Mouse (Mus musculus): ENCODE results near the gene Gm20388. TPM values are rescaled to one million over a fixed set of nuclear protein-coding genes. Genes with fewer than 3 reads are reported as not detected.

The Gm20388 gene
- polyA plus RNA-seq, 2 experiments = 8.5 TPM; not detected in 1

DNA sequence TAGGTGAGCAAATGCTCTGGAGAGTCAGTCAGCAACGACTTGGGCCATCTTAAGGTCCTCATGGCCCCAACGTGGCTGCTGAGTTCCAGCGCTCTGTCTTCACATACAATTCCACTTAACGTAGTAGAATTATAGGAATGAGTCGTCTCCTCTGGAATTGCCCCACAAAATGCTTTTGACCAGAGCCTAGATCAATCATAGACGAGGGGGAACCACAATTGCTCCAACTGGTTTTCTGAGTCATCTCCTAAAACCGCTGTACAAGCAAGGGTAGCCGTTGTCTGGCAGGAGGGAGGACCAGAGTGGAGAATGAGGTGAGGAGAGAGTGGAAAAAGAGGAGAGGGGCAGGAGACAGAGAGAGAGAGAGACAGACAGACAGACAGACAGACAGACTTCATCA is 105.3 kb downstream of the Gm20388 start:
- Histone ChIP-seq H3K36me3 (replicated peaks; ENCODE audit: control insufficient read depth, insufficient read depth, low read depth) (no peaks in the 10 kb centered on the region), H3K9me3 (ENCODE audit: control insufficient read depth, low read length) (no peaks in the 10 kb centered on the region), H3K27me3 (ENCODE audit: control insufficient read depth, insufficient read depth, low read length) (no peaks in the 10 kb centered on the region), H3K9ac (replicated peaks) (no peak overlapping the region), H3K27ac (no peak overlapping the region), H3K4me1 (replicated peaks; ENCODE audit: control insufficient read depth in 2 of 2, insufficient read depth in 2 of 2, low read length in 1 of 2) (0 out of 4 replicates have a peak, but pooled peaks cover 0 to 2% of the 10 kb centered on the region in 2 experiments), H3K4me3 (ENCODE audit: insufficient read depth in 1 of 2, low read depth in 2 of 2, low read length in 2 of 2) (no peak overlapping the region), H3K4me2 (ENCODE audit: low read depth) (no peak overlapping the region)
- ATAC-seq (ENCODE audit: insufficient read depth) (no peak), DNase-seq (ENCODE audit: low read depth in 3 of 3, low spot score in 3 of 3) (no peak)
- 61% methylated on average over 8 of the region's 8 CpGs for WGBS (ENCODE audit: insufficient replicate concordance)
- TF ChIP-seq CTCF (IDR thresholded peaks at IDR 0.05; ENCODE audit: low read depth) (no peak), EP300 (IDR thresholded peaks at IDR 0.05; ENCODE audit: low read depth) (no peak)

GRCm38 (mm10) chr8:120016424-120016823 is 105.8 kb downstream of the Gm20388 start:
- ATAC-seq (ENCODE audit: insufficient read depth) (no peak), DNase-seq (ENCODE audit: low read depth in 3 of 3, low spot score in 3 of 3) (no peak)
- TF ChIP-seq CTCF (IDR thresholded peaks at IDR 0.05; ENCODE audit: low read depth) (no peak), EP300 (IDR thresholded peaks at IDR 0.05; ENCODE audit: low read depth) (no peak)
- Histone ChIP-seq H3K4me1 (replicated peaks; ENCODE audit: control insufficient read depth in 2 of 2, insufficient read depth in 2 of 2, low read length in 1 of 2) (0 out of 4 replicates have a peak, but pooled peaks cover 0 to 2% of the 10 kb centered on the region in 2 experiments), H3K9me3 (ENCODE audit: control insufficient read depth, low read length) (no peaks in the 10 kb centered on the region), H3K4me3 (ENCODE audit: insufficient read depth in 1 of 2, low read depth in 2 of 2, low read length in 2 of 2) (no peak overlapping the region), H3K4me2 (ENCODE audit: low read depth) (no peak overlapping the region), H3K27me3 (ENCODE audit: control insufficient read depth, insufficient read depth, low read length) (no peaks in the 10 kb centered on the region), H3K36me3 (replicated peaks; ENCODE audit: control insufficient read depth, insufficient read depth, low read depth) (no peaks in the 10 kb centered on the region), H3K27ac (no peak overlapping the region), H3K9ac (replicated peaks) (no peak overlapping the region)
- 18% methylated on average over 7 of the region's 7 CpGs for WGBS (ENCODE audit: insufficient replicate concordance)

- Histone ChIP-seq H3K36me3 (replicated peaks; ENCODE audit: control insufficient read depth, insufficient read depth, low read depth) (no peaks in the 10 kb centered on the region), H3K9me3 (ENCODE audit: control insufficient read depth, low read length) (no peaks in the 10 kb centered on the region), H3K9ac (replicated peaks) (no peak overlapping the region), H3K4me3 (ENCODE audit: insufficient read depth in 1 of 2, low read depth in 2 of 2, low read length in 2 of 2) (no peak overlapping the region), H3K4me1 (replicated peaks; ENCODE audit: control insufficient read depth in 2 of 2, insufficient read depth in 2 of 2, low read length in 1 of 2) (0 out of 4 replicates have a peak, but pooled peaks cover 0 to 2% of the 10 kb centered on the region in 2 experiments), H3K4me2 (ENCODE audit: low read depth) (no peak overlapping the region), H3K27ac (no peak overlapping the region), H3K27me3 (ENCODE audit: control insufficient read depth, insufficient read depth, low read length) (no peaks in the 10 kb centered on the region)
- TF ChIP-seq EP300 (IDR thresholded peaks at IDR 0.05; ENCODE audit: low read depth) (no peak), CTCF (IDR thresholded peaks at IDR 0.05; ENCODE audit: low read depth) (no peak)
- WGBS (ENCODE audit: insufficient replicate concordance) = 77% methylated on average over 13 of the region's 13 CpGs
- DNase-seq (ENCODE audit: low read depth in 3 of 3, low spot score in 3 of 3) = no peak
- ATAC-seq (ENCODE audit: insufficient read depth) = no peak
These were observed 106.7 kb downstream of the Gm20388 start for GRCm38 (mm10) chr8:120017349-120017748.

DNA sequence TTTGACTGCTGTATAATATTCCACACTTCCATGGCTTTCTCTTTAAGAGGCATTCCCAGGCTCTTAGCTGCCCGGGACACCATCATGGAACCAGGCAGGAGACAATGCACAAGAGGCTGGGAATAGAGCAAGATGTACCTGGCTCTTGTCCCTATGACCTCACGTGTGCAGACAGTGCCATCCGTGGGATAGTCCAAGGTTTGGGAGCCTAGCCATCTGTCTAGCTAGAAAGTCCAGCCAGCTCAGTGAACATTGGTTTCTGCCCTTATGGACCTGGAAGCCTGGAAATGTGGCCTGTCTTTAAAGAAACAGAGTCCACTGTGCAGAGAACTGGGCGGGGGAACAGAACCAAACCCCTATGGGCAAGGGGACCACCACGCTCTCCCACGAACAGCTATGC is 107.1 kb downstream of the Gm20388 start:
- Histone ChIP-seq H3K4me3 (ENCODE audit: insufficient read depth in 1 of 2, low read depth in 2 of 2, low read length in 2 of 2) (no peak overlapping the region), H3K4me2 (ENCODE audit: low read depth) (no peak overlapping the region), H3K27ac (no peak overlapping the region), H3K27me3 (ENCODE audit: control insufficient read depth, insufficient read depth, low read length) (no peaks in the 10 kb centered on the region), H3K9me3 (ENCODE audit: control insufficient read depth, low read length) (no peaks in the 10 kb centered on the region), H3K4me1 (replicated peaks; ENCODE audit: control insufficient read depth in 2 of 2, insufficient read depth in 2 of 2, low read length in 1 of 2) (0 out of 4 replicates have a peak, but pooled peaks cover 0 to 2% of the 10 kb centered on the region in 2 experiments), H3K9ac (replicated peaks) (no peak overlapping the region), H3K36me3 (replicated peaks; ENCODE audit: control insufficient read depth, insufficient read depth, low read depth) (no peaks in the 10 kb centered on the region)
- DNase-seq (ENCODE audit: low read depth in 3 of 3, low spot score in 3 of 3) (no peak), ATAC-seq (ENCODE audit: insufficient read depth) (no peak)
- TF ChIP-seq EP300 (IDR thresholded peaks at IDR 0.05; ENCODE audit: low read depth) (no peak), CTCF (IDR thresholded peaks at IDR 0.05; ENCODE audit: low read depth) (no peak)
- 79% methylated on average over 6 of the region's 6 CpGs for WGBS (ENCODE audit: insufficient replicate concordance)

DNA sequence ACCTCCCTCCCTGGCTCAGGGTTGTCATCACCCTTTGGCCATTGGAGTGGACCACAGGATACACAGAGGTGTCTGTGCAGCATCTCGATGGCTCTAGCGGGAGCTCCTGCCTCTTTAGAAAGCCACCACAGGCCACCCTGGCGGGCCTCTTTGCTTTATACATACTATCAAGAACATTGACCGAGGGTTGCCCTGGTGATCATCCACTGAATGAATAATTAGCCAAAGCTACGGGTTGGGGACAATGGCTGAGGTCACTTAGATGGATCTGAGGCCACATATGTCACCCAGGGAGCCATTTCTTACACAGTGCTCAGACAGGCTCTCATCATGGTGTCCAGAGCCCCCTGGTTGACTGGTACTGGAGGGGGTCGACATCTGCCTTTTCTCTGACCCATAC is 107.7 kb downstream of the Gm20388 start:
- 61% methylated on average over 6 of the region's 6 CpGs for WGBS (ENCODE audit: insufficient replicate concordance)
- H3K27me3 ChIP-seq (ENCODE audit: control insufficient read depth, insufficient read depth, low read length) = no peaks in the 10 kb centered on the region
- ATAC-seq (ENCODE audit: insufficient read depth) (no peak), DNase-seq (ENCODE audit: low read depth in 3 of 3, low spot score in 3 of 3) (no peak)
- TF ChIP-seq CTCF (IDR thresholded peaks at IDR 0.05; ENCODE audit: low read depth) = no peak
- TF ChIP-seq EP300 (IDR thresholded peaks at IDR 0.05; ENCODE audit: low read depth) = no peak
- H3K27ac ChIP-seq = no peak overlapping the region
- H3K4me1 ChIP-seq (replicated peaks; ENCODE audit: control insufficient read depth in 2 of 2, insufficient read depth in 2 of 2, low read length in 1 of 2) = 0 out of 4 replicates have a peak, but pooled peaks cover 0 to 2% of the 10 kb centered on the region in 2 experiments
- no peak overlapping the region for H3K9ac ChIP-seq (replicated peaks)
- no peak overlapping the region for H3K4me2 ChIP-seq (ENCODE audit: low read depth)
- no peaks in the 10 kb centered on the region for H3K9me3 ChIP-seq (ENCODE audit: control insufficient read depth, low read length)
- no peaks in the 10 kb centered on the region for H3K36me3 ChIP-seq (replicated peaks; ENCODE audit: control insufficient read depth, insufficient read depth, low read depth)
- H3K4me3 ChIP-seq (ENCODE audit: insufficient read depth in 1 of 2, low read depth in 2 of 2, low read length in 2 of 2) = no peak overlapping the region

Data from liver, embryonic 14.5 days (tissue).